Mouse (Mus musculus) spleen, adult 12 weeks (tissue): ENCODE results near the gene Gm42372.

Experiments used
- DNase-seq: peaks from one replicate; pipeline ENCODE4 v3.0.0; 2022; ENCODE audit warnings: low spot score

The Gm42372 gene

DNA sequence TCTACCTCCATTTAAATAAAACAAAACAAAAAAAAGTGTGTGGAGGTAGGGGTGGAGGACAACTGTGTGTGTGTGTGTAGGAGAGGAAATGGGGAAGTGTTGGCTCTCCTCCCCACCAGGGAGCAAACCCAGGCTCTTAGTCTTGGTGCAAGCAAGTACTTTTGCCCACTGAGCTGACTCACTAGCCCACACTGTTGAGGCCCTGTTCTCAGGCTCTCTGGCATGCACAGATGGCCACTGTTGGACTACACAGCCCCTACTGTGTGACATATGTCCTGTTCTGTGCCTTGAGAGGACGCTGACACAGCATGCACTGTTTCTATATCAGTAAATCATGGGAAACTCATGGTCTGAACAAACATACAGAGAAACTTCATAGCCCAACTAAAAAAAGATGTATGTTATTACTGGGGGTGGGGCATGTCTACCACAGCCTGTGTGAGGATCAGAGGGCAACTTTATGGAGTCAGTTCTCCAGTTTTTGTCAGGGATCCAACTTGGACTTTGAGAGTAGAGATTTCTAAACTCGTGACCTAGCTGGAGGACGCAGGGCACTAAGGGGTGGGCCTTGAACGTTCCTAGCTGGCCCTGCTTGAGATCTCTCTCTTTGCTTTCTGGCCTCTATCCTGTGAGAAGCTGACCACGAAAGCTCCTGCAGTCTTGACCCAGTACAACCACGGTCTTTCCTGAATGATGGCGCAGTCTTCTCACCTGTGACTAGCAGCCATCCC, 20.5 kb downstream of the Gm42372 start:
- no peak for DNase-seq

GRCm38 (mm10) chr7:17004716-17005115, 21.8 kb downstream of the Gm42372 start:
- DNase-seq = no peak

DNA sequence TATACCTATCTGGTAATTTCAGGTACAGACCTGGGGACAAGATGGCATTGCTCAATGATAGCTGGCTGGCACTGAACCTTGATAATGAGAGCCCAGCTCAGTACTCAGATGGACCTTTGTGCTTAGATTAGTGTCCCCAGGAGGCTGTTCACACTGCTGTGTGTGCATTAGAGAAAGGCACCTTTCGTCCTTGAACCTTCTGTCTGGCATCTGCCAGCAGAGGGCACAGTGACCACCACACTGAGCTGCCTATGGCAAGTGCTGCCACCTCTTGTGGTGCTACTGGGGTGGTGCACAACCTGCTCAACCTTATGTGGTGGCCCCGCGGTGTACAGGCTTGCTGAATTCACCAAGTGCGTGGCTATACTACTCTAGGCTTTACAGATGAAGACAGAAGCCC, 24.4 kb downstream of the Gm42372 start:
- no peak for DNase-seq

- no peak for DNase-seq
These were observed 26.6 kb downstream of the Gm42372 start for GRCm38 (mm10) chr7:17009326-17010009.

GRCm38 (mm10) chr7:17010010-17010347, 27.1 kb downstream of the Gm42372 start:
- no peak for DNase-seq

- no peak for DNase-seq
These were observed 29.2 kb downstream of the Gm42372 start for GRCm38 (mm10) chr7:17011909-17012590.

GRCm38 (mm10) chr7:17015381-17015780, 32.5 kb downstream of the Gm42372 start:
- DNase-seq = no peak

DNA sequence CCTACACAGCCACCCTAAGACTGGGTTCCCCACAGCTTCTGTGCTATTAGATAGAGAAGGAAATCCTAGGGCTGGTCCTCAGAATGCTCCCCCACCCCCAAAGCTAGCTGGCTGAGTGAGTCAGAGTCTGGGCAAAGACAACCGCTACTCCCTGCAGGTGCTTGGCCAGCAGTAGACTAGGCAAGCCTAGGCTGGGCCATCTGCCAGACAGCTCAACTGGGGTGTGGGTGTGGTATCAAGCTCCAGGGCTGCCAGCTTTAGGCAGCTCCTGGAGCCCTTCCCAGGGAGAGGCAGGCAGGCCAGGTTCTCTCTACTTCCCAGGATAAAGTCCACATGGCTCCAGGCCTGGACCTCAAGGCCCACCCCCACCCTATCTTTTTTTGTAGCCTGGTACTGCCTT, 34.1 kb downstream of the Gm42372 start:
- no peak for DNase-seq

- no peak for DNase-seq
These were observed 35.0 kb downstream of the Gm42372 start for GRCm38 (mm10) chr7:17017921-17018320.

DNA sequence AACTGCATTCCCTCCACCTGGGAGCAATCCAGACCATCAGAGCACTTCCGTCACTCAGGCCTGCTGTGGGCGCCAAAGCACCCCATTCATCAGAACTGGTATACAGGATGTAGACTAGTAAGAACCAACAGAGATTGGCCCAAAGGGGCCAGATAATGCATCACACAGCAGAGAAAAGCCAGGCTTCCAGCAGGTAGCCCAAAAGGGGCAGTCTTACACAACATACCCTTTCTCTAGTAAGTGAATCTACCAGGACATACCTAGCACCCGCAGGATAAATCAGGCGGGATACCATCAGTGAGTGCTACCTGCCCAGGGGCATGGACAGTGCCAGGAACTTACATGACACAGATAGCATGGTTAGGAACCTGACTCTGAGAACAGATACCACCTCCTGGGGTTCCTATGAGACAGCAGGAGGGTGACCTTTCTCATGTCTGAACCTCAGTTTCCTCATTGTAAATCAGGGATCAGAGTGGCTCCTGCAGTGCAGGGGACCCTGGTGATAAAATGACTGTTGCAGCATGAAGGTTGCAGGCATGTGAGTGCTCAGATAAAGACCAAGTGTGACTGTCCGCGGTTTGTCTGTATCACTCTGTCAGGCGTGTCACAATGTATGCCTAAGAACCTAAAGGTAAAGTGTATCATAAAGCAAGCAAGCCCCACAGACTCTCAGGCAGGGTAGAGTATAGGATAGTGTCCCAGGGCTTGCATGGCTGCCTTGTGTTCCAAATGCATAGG, 36.7 kb downstream of the Gm42372 start:
- DNase-seq = no peak

- no peak for DNase-seq
These were observed 39.3 kb downstream of the Gm42372 start for GRCm38 (mm10) chr7:17022176-17022575.

DNA sequence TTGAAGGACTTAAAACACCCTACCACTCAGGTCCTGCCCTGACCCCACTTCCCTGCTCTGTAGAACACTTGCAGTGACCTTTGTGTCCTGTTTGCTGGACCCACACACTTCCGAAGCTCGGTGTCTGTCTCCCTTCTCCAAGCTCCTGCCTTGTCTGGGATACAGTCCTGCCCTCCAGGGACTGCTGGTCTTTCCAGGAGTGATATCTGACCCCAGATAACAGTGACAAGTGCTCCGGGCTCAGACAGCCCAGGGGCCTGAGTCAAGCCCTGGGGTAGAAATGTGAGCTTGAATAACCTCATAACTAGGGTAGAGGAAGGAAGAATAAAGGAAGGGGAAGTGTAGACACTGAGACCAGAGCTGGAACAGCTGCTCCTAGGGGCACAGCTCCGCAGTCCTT, 40.8 kb downstream of the Gm42372 start:
- no peak for DNase-seq

DNA sequence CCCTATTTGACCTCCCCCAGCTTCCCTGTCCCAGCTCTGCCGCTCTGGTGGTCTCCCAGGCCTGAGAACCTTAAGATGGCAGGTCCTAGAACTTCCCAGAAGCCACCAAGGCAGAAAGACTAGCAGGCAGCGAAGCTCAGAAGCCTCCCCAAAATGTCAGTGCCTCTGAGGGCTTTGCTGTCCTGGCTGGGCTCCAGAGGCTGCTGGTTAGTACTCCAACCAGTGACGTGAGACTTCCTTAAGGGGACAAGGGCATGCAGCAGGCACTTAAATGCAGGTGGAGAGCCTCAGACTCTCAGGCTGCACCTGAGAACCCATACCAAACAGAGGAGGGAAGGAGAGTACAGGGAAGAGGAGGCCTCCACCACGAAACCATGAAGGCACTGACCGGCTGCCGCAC, 41.3 kb downstream of the Gm42372 start:
- no peak for DNase-seq

- DNase-seq = no peak
These were observed 42.1 kb downstream of the Gm42372 start for GRCm38 (mm10) chr7:17024814-17025504.

DNA sequence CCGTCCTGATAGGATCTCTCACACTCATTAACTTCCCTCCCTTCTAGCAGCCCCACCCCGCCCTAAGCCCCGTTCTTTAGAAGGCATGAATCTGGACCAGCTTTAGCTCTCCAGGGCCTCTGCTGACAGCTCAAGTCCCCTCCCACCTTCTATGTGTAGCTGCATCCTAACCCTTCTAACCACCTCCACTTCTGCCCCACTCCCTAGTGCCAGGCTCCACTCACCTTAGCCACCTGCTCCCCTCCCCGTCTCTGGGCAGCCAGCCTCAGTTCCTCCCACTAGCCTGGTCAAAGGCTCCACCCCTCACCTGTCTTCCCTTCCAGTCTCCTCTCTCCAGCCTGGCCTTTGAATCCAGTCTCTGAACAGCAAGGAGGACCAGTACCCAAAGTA, 42.6 kb downstream of the Gm42372 start:
- DNase-seq = no peak

- no peak for DNase-seq
These were observed 43.2 kb downstream of the Gm42372 start for GRCm38 (mm10) chr7:17025896-17026622.

DNA sequence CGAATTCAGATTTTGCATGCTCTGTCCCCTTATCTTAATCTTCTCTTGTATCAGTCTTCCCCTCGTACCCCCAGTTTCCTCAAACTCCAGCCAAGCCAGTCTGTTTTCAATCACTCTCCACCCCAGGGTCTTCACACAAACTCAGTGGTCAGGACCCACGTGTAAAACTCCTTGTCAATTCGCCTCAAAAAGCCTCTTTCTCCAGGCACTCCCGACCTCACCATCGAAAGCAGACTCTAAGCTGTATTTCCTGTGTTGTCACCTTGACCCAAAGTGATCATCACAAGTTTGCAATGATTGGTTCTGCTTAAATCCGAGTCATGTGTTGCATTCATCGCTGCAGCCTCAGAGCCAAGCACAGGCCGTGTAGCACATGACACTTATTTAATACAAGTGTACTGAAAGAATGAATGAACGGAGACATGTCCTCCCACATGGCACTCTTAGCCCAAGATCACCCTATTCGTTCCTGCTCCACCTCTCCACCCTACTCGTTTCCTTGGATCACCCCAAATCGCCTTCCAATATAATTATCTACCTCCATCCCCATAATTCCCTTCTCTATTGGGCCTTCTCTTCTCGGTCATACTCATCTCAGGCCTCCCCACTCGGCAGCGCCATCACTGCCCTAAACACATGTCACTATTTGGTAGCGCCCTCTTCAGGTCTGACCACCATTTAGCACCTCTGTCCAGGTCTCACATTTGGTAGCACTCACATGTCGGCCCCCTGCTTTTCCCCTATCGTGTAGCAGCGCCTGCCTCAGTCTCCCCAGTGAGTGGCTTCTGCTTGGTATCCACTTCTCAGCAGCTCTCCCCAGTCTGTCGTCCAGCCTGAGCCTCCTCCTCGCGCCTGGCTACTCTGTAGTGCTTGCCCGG, 44.1 kb downstream of the Gm42372 start:
- no peak for DNase-seq

DNA sequence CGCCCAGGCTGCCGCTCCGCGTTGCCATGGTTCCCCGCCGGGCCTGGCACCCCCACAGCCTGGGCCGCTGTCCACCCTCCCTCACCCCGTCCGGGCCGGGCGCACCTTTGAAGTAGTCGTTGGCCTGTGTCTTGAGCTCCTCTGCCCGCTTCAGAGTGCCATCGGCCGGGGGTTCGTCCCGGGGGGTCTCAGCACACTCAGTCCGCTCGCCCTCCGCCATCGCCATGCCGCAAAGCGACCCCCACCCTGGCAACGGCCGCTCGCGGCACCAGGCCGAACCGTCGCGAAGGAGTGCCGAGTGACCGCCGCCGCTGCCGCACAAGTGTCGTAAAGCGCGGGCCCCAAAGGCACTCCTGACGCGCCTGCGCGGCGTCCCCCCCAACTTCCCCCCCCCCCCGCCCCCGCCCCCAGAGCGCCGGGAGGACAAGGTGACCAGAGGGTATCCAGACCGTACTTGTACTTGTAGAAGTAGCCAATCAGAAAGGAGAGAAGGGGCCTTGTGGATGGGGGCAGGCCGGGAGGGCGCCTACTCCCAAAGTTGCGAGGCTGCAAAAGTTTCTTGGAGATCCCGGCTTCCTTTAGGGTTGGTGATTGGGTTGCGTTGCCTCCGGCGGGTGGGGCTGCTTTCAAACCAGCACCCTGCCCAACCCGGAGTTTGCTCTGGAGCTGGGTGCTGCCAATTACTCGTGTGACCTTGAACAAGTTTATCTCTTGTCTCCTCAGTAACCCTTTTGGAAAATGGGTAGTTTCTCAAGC, 44.9 kb downstream of the Gm42372 start, which contains the start of gene Ppp5c:
Gene Ppp5c, minus strand, starts transcription at position 337 of the 756 bp plus-strand sequence.
- peak; percentile 66 for DNase-seq

DNA sequence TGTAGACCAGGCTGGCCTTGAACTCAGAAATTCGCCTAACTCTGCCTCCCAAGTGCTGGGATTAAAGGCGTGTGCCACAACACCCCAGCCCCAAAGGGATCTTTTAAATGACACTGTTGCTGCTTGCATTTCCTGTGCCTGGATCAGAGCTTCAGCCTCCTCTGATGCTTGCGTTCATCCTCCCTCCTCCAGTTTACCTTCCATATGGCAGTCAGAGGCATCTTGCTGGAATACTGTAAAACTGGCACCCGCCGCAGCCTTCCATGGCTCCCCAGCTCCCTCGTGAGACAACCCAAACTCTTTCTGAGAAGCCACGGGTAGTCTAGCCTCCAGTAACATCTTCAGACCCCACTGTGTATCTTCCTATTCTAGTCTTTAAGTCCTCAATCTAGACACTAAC, 46.0 kb downstream of the Gm42372 start:
- DNase-seq = no peak
